ENCODE assay signal across 8 mouse cellular contexts in genomic region chr13:43398297-43399080, GRCm38 (mm10). TPM values are rescaled to one million over a fixed set of nuclear protein-coding genes. Genes with fewer than 3 reads are reported as not detected.
DNase-seq lines count a peak whose midpoint lies in the region; ATAC-seq and TF ChIP-seq lines count a peak whose summit lies in the region.

Gene Nol7, plus strand, starts transcription at chr13:43398390.

- peaks cover 38% of the 10 kb centered on the region for H3K36me3 ChIP-seq in hindbrain, embryonic 14.5 days (replicated peaks; ENCODE audit: control insufficient read depth, insufficient read depth)

- no peaks in the 10 kb centered on the region for H3K27me3 ChIP-seq in Patski
- H3K27me3 ChIP-seq in hindbrain, embryonic 14.5 days (ENCODE audit: control insufficient read depth, insufficient read depth, low read length): no peaks in the 10 kb centered on the region

- peak within 1 kb of the TSS; percentile 49 for H3K4me3 ChIP-seq in hindbrain, embryonic 14.5 days (replicated peaks; ENCODE audit: low read length)

- peak within 1 kb of the TSS; percentile 59 for H3K4me2 ChIP-seq in hindbrain, embryonic 14.5 days (replicated peaks)

- CTCF ChIA-PET in Patski (lab: Charles Lee): interaction anchor here (0.8 to 1.2 kb wide), 7 partner anchors 10 to 159 kb away, joined by 3 to 4 read pairs (median 3); partner anchors contain the start of gene Sirt5

- POLR2A ChIA-PET in Patski (lab: Charles Lee): interaction anchor here (0.6 to 1.4 kb wide), 7 partner anchors 24 to 228 kb away, joined by 3 to 4 read pairs (median 3); partner anchors contain the start of gene Tbc1d7

- H3K4me1 ChIP-seq in hindbrain, embryonic 14.5 days (replicated peaks; ENCODE audit: control insufficient read depth, insufficient read depth, low read length): no peaks in the 10 kb centered on the region; the same call in 1 of the 2 replicates

- ATAC-seq in Patski: peak; percentile 76
- ATAC-seq in hindbrain, embryonic 14.5 days (ENCODE audit: low FRiP score): peak; percentile 93

- no peaks in the 10 kb centered on the region for H3K9me3 ChIP-seq in hindbrain, embryonic 14.5 days (ENCODE audit: control insufficient read depth, low read length)

- peak; percentile 56 for DNase-seq in Patski (ENCODE audit: low read depth, low spot score)
- DNase-seq in cerebellum, postnatal 14 days: peak; percentile 98 to 99
- peak; percentile 93 to 95 for DNase-seq in frontal cortex, postnatal 25 days (ENCODE audit: low spot score in 2 of 2)
- peak; percentile 98 for DNase-seq in hindbrain, embryonic 14.5 days (ENCODE audit: low spot score)
- DNase-seq in layer of hippocampus, postnatal 36 days: peak; percentile 96
- DNase-seq in lung, postnatal 36 days: peak; percentile 96
- DNase-seq in retina, postnatal 1 day: peak; percentile 95
- DNase-seq in urinary bladder, adult 18-20 months (ENCODE audit: low spot score in 2 of 2): peak; percentile 89 to 97

- H3K9ac ChIP-seq in hindbrain, embryonic 14.5 days: peak within 1 kb of the TSS; percentile 66

- WGBS in hindbrain, embryonic 14.5 days: 2% methylated on average over 59 of the region's 72 CpGs

- in situ Hi-C loops in Patski (cut with MboI; ENCODE audit: low pct_unique_long_range_greater_than_20kb): no loop called here

- TF ChIP-seq CTCF in Patski (IDR thresholded peaks at IDR 0.05): peak; percentile 97

- H3K27ac ChIP-seq in hindbrain, embryonic 14.5 days: peak within 1 kb of the TSS; percentile 90

RNA-seq across cellular contexts. Expression of gene Nol7, which starts in this region (rescaled TPM):
- 162 TPM for polyA plus RNA-seq in Patski (2021)
- polyA plus RNA-seq in hindbrain, embryonic 14.5 days (2014; fragmentation: Nextera tagmentation; extraction: Ambion mirVana): 161 and 195 TPM in 2 replicates
- total RNA-seq in layer of hippocampus, postnatal 36 days (2021): 10 to 100 TPM; 78.6 to 84.6 TPM

Comparison
In these comparisons a context has a peak if more than half of its experiments do, and no peak if none do; other contexts are left out.
1. Peak in every context shown above with its lines: DNase-seq, ATAC-seq, H3K4me3 ChIP-seq and H3K27ac ChIP-seq.